Mouse (Mus musculus) testis, adult 2 months (tissue): ENCODE measurements at regions not wholly inside any gene's neighbourhood (a gene's known extent, or its start where the extent isn't known, plus 50 kb on each side); places are given as distances from the start of the nearest gene placed in this dataset.

Experiments used
- CTCF ChIP-seq: fragments of 200-500 bp; IDR thresholded peaks from 2 replicates; pipeline ENCODE4 v1.5.1; 2012; ENCODE audit warnings: low read depth, mild to moderate bottlenecking, inconsistent platforms, low read length, moderate library complexity; ENCODE audit not compliant: control insufficient read depth, insufficient read depth, insufficient replicate concordance
- POLR2A ChIP-seq: fragments of 200-500 bp; IDR thresholded peaks from 2 replicates; pipeline ENCODE4 v1.6.1; 2012; ENCODE audit warnings: low read depth, mild to moderate bottlenecking, inconsistent platforms, low read length, moderate library complexity; ENCODE audit not compliant: control insufficient read depth

DNA sequence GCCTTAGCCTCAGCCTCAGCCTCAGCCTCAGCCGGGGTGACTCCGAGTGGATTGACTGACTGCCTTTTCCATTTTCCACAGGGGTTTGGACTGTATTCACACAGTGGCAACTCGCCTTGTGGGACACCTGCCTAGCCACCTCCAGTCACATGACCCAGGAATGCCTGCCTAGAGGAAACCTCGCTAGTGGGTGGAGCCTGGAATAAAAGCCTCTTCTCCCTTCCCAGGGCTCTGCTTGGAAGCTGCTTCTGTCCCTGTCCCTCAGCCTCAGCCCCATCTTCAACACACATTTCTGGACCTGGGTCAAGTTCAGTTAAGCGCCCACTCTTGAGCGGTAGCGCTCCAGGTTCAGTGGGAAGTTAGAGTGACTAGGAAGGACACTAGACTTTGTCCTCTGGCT, 68.0 kb upstream of the Prdm11 start:
- TF ChIP-seq POLR2A (no peak), CTCF (no peak)
